Mouse (Mus musculus) limb, embryonic 14.5 days (tissue): Measurements from ENCODE around the gene Nup107. TPM values are rescaled to one million over a fixed set of nuclear protein-coding genes. Genes with fewer than 3 reads are reported as not detected.

Experiments used
- ATAC-seq: fragments of 200-750 bp; cut with Nextera tagmentation; 2 replicates; pipeline ENCODE4 v1.8.0; 2017; ENCODE audit warnings: low read depth, moderate number of reproducible peaks, moderate TSS enrichment; ENCODE audit not compliant: low FRiP score
- DNase-seq: peaks from one replicate; pipeline ENCODE4 v3.0.0-alpha.2; 2015; ENCODE audit warnings: low spot score
- H3K27ac ChIP-seq: fragments of 300-500 bp; sonication (generic); replicated peaks from 2 replicates; pipeline ENCODE4 v1.5.1; 2014; ENCODE audit warnings: low read depth, mild to moderate bottlenecking, low read length, moderate library complexity, mixed read lengths
- H3K27me3 ChIP-seq: fragments of 300-500 bp; sonication (generic); 2 replicates; pipeline ENCODE4 v1.6.1; 2014; ENCODE audit warnings: low read length, mixed read lengths; ENCODE audit not compliant: control insufficient read depth, insufficient read depth
- H3K36me3 ChIP-seq: fragments of 300-500 bp; sonication (generic); 2 replicates; pipeline ENCODE4 v1.6.1; 2014; ENCODE audit warnings: mild to moderate bottlenecking, low read length, moderate library complexity, mixed read lengths; ENCODE audit not compliant: control insufficient read depth, insufficient read depth
- H3K4me1 ChIP-seq: fragments of 300-500 bp; sonication (generic); 2 replicates; pipeline ENCODE4 v1.6.1; 2014; ENCODE audit warnings: antibody characterized with exemption, low read length, mixed read lengths; ENCODE audit not compliant: control insufficient read depth, insufficient read depth
- H3K4me2 ChIP-seq: fragments of 300-500 bp; sonication (generic); replicated peaks from 2 replicates; pipeline ENCODE4 v1.6.1; 2014; ENCODE audit warnings: low read depth, mild to moderate bottlenecking, low read length, moderate library complexity; ENCODE audit not compliant: severe bottlenecking
- H3K4me3 ChIP-seq: fragments of 300-500 bp; sonication (generic); replicated peaks from 2 replicates; pipeline ENCODE4 v1.5.1; 2014; ENCODE audit warnings: low read length
- H3K9ac ChIP-seq: fragments of 300-500 bp; sonication (generic); 2 replicates; pipeline ENCODE4 v1.6.1; 2014; ENCODE audit warnings: mild to moderate bottlenecking, low read depth, low read length, moderate library complexity; ENCODE audit not compliant: severe bottlenecking
- H3K9me3 ChIP-seq: fragments of 300-500 bp; sonication (generic); 2 replicates; pipeline ENCODE4 v1.6.1; 2016; ENCODE audit warnings: low read length; ENCODE audit not compliant: control insufficient read depth
- POLR2A ChIP-seq: fragments of 200-500 bp; IDR thresholded peaks from 2 replicates; pipeline ENCODE4 v1.8.0; 2012; ENCODE audit warnings: inconsistent platforms, mild to moderate bottlenecking, moderate library complexity, borderline replicate concordance; ENCODE audit not compliant: insufficient read depth, insufficient read length; ENCODE audit errors: extremely low read depth
- WGBS: fragments of 180-500 bp; shearing (Covaris S2); extraction: QIAGEN DNeasy Blood & Tissue Kit; methylation state at CpG from one replicate; pipeline ENCODE4 v1.1.7; 2014; 5-methylcytosine and 5-hydroxymethylcytosine counted together
- polyA plus RNA-seq, 2 experiments: library from polyadenylated mRNA; depleted of rRNA in 1 of 2; stranded (reverse) in 1 of 2; unstranded in 1 of 2; fragments of >200 nt; fragmentation: Nextera tagmentation in 1 of 2; extraction: Ambion mirVana in 1 of 2; gene quantifications; 2 replicates each; pipeline versions ENCODE4 v1.2.1 to v1.2.3; 2012 to 2014

Gene Nup107
- polyA plus RNA-seq, 2 experiments, result 53.4 to 61.2 TPM

GRCm38 (mm10) chr10:117797106-117797505 lies 4.6 kb upstream of the Nup107 start:
- Histone ChIP-seq H3K4me2 (no peak overlapping the region), H3K27me3 (no peaks in the 10 kb centered on the region), H3K4me1 (0 out of 2 replicates have a peak, but pooled peaks cover 5% of the 10 kb centered on the region), H3K4me3 (no peak overlapping the region), H3K9me3 (no peaks in the 10 kb centered on the region), H3K9ac (no peak overlapping the region), H3K36me3 (no peaks in the 10 kb centered on the region), H3K27ac (no peak overlapping the region)
- DNase-seq, result no peak
- TF ChIP-seq POLR2A, result no peak
- no peak for ATAC-seq
- 92% methylated on average over 12 of the region's 12 CpGs for WGBS

DNA sequence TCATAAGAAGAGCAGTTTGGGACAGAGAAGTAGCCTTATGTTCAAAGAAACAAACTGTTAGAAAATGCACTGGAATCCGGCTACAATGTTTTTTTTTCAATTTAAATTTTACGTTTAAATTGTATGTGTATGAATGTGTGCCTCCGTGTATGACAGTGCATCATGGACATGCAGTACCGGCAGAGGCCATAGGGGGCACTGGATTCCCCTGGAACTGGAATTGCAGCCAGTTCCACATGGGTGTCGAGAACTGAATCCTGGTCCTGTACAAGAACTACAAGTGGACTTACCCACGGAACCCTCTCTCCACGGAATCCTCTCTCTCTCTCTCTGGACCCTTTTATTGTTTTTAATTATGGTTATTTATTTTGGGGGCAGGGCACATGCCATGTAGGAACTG lies 3.7 kb upstream of the Nup107 start:
- H3K27me3 ChIP-seq, result no peaks in the 10 kb centered on the region
- no peak overlapping the region for H3K4me3 ChIP-seq
- no peak overlapping the region for H3K4me2 ChIP-seq
- peaks cover 10% of the 10 kb centered on the region; the same call in 1 of the 2 replicates for H3K4me1 ChIP-seq
- no peak overlapping the region for H3K9ac ChIP-seq
- DNase-seq (no peak), ATAC-seq (no peak)
- no peaks in the 10 kb centered on the region for H3K36me3 ChIP-seq
- no peak overlapping the region for H3K27ac ChIP-seq
- TF ChIP-seq POLR2A, result no peak
- H3K9me3 ChIP-seq, result no peaks in the 10 kb centered on the region
- WGBS, result 94% methylated on average over 7 of the region's 7 CpGs

DNA sequence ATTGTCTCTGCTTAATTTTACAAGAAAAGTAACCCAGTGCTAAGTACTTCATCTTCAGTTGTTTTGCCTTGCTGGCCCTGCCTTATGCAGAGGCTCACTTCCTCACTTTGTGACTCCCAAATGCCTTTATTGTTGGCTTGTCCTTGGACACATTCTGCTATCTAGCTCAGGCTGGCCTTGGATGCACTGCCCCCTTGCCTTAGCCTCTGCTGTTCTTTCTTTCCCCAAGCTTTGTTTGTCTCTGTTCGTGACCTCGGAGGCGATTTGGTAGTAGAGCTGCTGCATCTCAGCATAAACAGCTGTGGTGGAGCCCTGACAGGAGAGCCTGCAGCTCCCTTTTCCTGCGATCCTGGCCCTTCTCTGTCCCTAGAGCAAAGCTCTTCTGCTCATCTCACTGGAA lies 2.7 kb upstream of the Nup107 start:
- Histone ChIP-seq H3K27me3 (no peaks in the 10 kb centered on the region), H3K4me2 (no peak overlapping the region), H3K4me3 (no peak overlapping the region), H3K9ac (no peak overlapping the region), H3K27ac (no peak overlapping the region), H3K4me1 (peaks cover 11% of the 10 kb centered on the region; the same call in 1 of the 2 replicates), H3K36me3 (no peaks in the 10 kb centered on the region), H3K9me3 (no peaks in the 10 kb centered on the region)
- ATAC-seq, result no peak
- 69% methylated on average over 4 of the region's 4 CpGs for WGBS
- no peak for DNase-seq
- TF ChIP-seq POLR2A, result no peak

DNA sequence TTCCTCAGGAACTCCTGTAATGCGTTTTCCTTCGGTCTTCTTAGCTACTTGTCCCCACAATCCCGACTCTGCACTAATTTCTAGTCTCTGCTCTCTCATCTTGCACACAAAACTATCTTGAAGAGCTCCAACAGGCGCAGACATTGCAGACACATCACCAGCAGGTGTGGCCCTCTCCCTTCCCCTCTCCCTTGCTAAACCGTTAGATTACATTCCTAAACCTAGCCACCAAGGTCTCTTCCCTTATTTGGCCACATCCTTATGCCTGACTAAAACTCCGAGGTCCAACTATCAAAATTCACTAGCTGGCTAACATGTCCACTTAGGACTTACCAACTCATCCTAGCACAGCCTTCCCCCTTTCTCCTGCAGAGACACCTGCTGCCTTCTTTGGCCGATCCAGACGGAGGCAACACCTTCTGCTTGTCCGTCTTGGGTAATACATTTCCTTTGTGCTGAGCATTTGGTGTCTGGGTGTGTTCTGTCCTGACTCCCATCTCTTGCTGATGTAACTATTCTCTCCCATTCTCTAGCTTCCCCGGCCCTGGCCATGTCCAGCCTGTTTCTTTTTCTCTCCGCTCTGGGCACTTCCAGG lies 1.0 kb upstream of the Nup107 start:
- 74% methylated on average over 11 of the region's 11 CpGs for WGBS
- ATAC-seq, result no peak
- Histone ChIP-seq H3K4me1 (peaks cover 8% of the 10 kb centered on the region; the same call in 1 of the 2 replicates), H3K9ac (no peak overlapping the region), H3K4me3 (no peak overlapping the region; the same call in 1 of the 2 replicates), H3K36me3 (no peaks in the 10 kb centered on the region), H3K27me3 (no peaks in the 10 kb centered on the region), H3K9me3 (no peaks in the 10 kb centered on the region), H3K27ac (no peak overlapping the region), H3K4me2 (peak overlapping the region; percentile 51; the same call in 1 of the 2 replicates)
- TF ChIP-seq POLR2A, result no peak
- no peak for DNase-seq

- ATAC-seq, result no peak
- no peaks in the 10 kb centered on the region for H3K27me3 ChIP-seq
- H3K4me3 ChIP-seq, result no peak overlapping the region
- peak overlapping the region; percentile 78 for H3K4me2 ChIP-seq
- no peak for DNase-seq
- WGBS, result 85% methylated on average over 2 of the region's 2 CpGs
- no peak overlapping the region for H3K9ac ChIP-seq
- H3K4me1 ChIP-seq, result peaks cover 8% of the 10 kb centered on the region; the same call in 1 of the 2 replicates
- H3K27ac ChIP-seq, result no peak overlapping the region
- no peaks in the 10 kb centered on the region for H3K9me3 ChIP-seq
- H3K36me3 ChIP-seq, result peaks cover 18% of the 10 kb centered on the region
- no peak for TF ChIP-seq POLR2A
Observed at GRCm38 (mm10) chr10:117791171-117791470, 1.4 kb downstream of the Nup107 start.
